Mouse (Mus musculus): ENCODE data around the gene Trit1. TPM values are rescaled to one million over a fixed set of nuclear protein-coding genes. Genes with fewer than 3 reads are reported as not detected.

Gene Trit1
- polyA plus RNA-seq, 1 experiment: 5.0 TPM

DNA sequence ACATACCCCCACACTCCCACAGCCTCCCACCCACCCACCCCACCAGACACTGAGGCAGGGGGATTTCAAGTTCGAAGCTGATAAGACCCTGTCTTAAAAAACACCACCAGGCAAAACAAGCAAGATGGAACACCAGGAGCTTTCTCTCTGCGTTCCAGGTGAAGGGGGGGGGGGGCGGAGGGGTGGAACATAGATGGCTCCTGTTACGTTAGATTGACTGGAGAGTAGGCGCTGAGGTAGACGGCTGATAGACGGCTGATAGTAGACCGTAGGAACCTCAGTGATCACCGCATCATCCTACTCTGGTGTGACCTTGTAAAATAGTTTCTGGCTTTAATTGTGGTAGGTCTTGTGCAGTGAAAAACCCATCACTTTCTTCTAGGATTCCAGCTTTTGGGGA, 77.5 kb downstream of the Trit1 start:
- no peak for DNase-seq (ENCODE audit: low read depth in 1 of 2, low spot score in 2 of 2)
- H3K36me3 ChIP-seq (ENCODE audit: control insufficient read depth, insufficient read depth, low read length): no peaks in the 10 kb centered on the region
- no peak overlapping the region for H3K4me3 ChIP-seq (ENCODE audit: extremely low read depth, insufficient read depth, insufficient read length)
- H3K27me3 ChIP-seq (ENCODE audit: control insufficient read depth, insufficient read depth, low read length): peaks cover 1% of the 10 kb centered on the region; the same call in 1 of the 2 replicates
- H3K27ac ChIP-seq (ENCODE audit: insufficient read depth, low read length): no peak overlapping the region
- WGBS: 81% methylated on average over 9 of the region's 9 CpGs
- TF ChIP-seq CTCF (IDR thresholded peaks at IDR 0.05; ENCODE audit: extremely low read depth, insufficient read depth, insufficient read length, insufficient replicate concordance) (no peak), POLR2A (IDR thresholded peaks at IDR 0.05; ENCODE audit: low read depth, low read length) (no peak)
- H3K4me1 ChIP-seq (ENCODE audit: control insufficient read depth, insufficient read depth, insufficient read length): no peaks in the 10 kb centered on the region

Other genes starting within 250 kb of the Trit1 start
- 31.6 and 44.3 TPM in 2 replicates for gene Ppt1, start 180.4 kb upstream of the Trit1 start, polyA plus RNA-seq (2012; rRNA removed)
- 108 and 116 TPM in 2 replicates for gene Cap1, start 130.5 kb upstream of the Trit1 start, polyA plus RNA-seq (2012; rRNA removed)
- 0.82 and 1.3 TPM in 2 replicates for gene Mfsd2a, start 55.4 kb upstream of the Trit1 start, polyA plus RNA-seq (2012; rRNA removed)
- gene Mycl, start 20.9 kb upstream of the Trit1 start, polyA plus RNA-seq (2012; rRNA removed): 7.3 and 7.6 TPM in 2 replicates
- 0.11 and 0.19 TPM in 2 replicates for gene Bmp8b, start 88.6 kb downstream of the Trit1 start, polyA plus RNA-seq (2012; rRNA removed)
- gene Oxct2b, start 99.7 kb downstream of the Trit1 start, polyA plus RNA-seq (2012; rRNA removed): 0.05 and 0.09 TPM in 2 replicates
- gene Ppie, start 123.4 kb downstream of the Trit1 start, polyA plus RNA-seq (2012; rRNA removed): 12.4 and 12.9 TPM in 2 replicates
- not detected in 2 replicates for gene Hpcal4, start 166.6 kb downstream of the Trit1 start, polyA plus RNA-seq (2012; rRNA removed)
- not detected in 2 replicates for gene Nt5c1a, start 184.9 kb downstream of the Trit1 start, polyA plus RNA-seq (2012; rRNA removed)
- gene Heyl, start 217.0 kb downstream of the Trit1 start, polyA plus RNA-seq (2012; rRNA removed): 2.1 and 2.9 TPM in 2 replicates
- gene Pabpc4, start 245.8 kb downstream of the Trit1 start, polyA plus RNA-seq (2012; rRNA removed): 137 and 201 TPM in 2 replicates